Mouse (Mus musculus) hindbrain, embryonic 14.5 days (tissue): ENCODE results near the gene Adad2. TPM values are rescaled to one million over a fixed set of nuclear protein-coding genes. Genes with fewer than 3 reads are reported as not detected.

Experiments
- ATAC-seq: fragments of 200-750 bp; cut with Nextera tagmentation; 2 replicates; pipeline ENCODE4 v1.8.0; 2017; ENCODE audit warnings: moderate number of reproducible peaks, mild to moderate bottlenecking, moderate TSS enrichment, moderate library complexity; ENCODE audit not compliant: low FRiP score
- DNase-seq: peaks from one replicate; pipeline ENCODE4 v3.0.0-alpha.2; 2015; ENCODE audit warnings: low spot score
- H3K27ac ChIP-seq: fragments of 300-500 bp; sonication (generic); 2 replicates; pipeline ENCODE4 v1.5.1; 2014; ENCODE audit warnings: mild to moderate bottlenecking, moderate library complexity
- H3K27me3 ChIP-seq: fragments of 300-500 bp; sonication (generic); 2 replicates; pipeline ENCODE4 v1.6.1; 2014; ENCODE audit warnings: mild to moderate bottlenecking, low read length, mixed read lengths; ENCODE audit not compliant: control insufficient read depth, insufficient read depth
- H3K36me3 ChIP-seq: fragments of 300-500 bp; sonication (generic); replicated peaks from 2 replicates; pipeline ENCODE4 v1.6.1; 2014; ENCODE audit not compliant: control insufficient read depth, insufficient read depth
- H3K4me1 ChIP-seq: fragments of 300-500 bp; sonication (generic); replicated peaks from 2 replicates; pipeline ENCODE4 v1.6.1; 2014; ENCODE audit warnings: antibody characterized with exemption, low read length, mixed read lengths; ENCODE audit not compliant: control insufficient read depth, insufficient read depth
- H3K4me2 ChIP-seq: fragments of 300-500 bp; sonication (generic); replicated peaks from 2 replicates; pipeline ENCODE4 v1.6.1; 2014; ENCODE audit warnings: mild to moderate bottlenecking, moderate library complexity
- H3K4me3 ChIP-seq: fragments of 300-500 bp; sonication (generic); replicated peaks from 2 replicates; pipeline ENCODE4 v1.5.1; 2014; ENCODE audit warnings: mild to moderate bottlenecking, low read length
- H3K9ac ChIP-seq: fragments of 300-500 bp; sonication (generic); 2 replicates; pipeline ENCODE4 v1.6.1; 2014
- H3K9me3 ChIP-seq: fragments of 300-500 bp; sonication (generic); 2 replicates; pipeline ENCODE4 v1.6.1; 2016; ENCODE audit warnings: low read length; ENCODE audit not compliant: control insufficient read depth
- WGBS: fragments of 180-500 bp; shearing (Covaris S2); extraction: QIAGEN DNeasy Blood & Tissue Kit; methylation state at CpG from one replicate; pipeline ENCODE4 v1.1.7; 2014; 5-methylcytosine and 5-hydroxymethylcytosine counted together
- polyA plus RNA-seq: library from polyadenylated mRNA; unstranded; fragments of >200 nt; fragmentation: Nextera tagmentation; extraction: Ambion mirVana; gene quantifications from 2 replicates; pipeline ENCODE4 v1.2.1, GENCODE M21; 2014

Gene Adad2
- polyA plus RNA-seq, 1 experiment from 2014 or later: not detected

DNA sequence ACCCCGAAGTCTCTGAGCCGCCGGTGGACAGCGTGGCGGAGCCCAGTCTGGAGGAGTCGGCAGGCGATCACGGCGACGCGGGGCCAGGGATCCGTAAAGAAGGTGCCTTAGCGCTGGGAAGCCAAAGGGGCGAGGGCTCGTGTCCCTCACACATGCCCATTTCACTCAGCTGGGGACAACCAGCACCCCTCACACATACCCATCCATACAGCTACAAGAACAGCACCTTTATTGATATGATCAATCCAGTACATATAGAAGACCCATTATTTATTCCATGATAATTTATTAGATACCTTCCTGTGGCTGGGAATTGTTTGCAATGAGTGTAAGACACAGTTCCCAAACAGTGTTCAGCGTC is 37.2 kb upstream of the Adad2 start:
- DNase-seq (peak; percentile 31), ATAC-seq (no peak; the same call in 1 of the 2 replicates)
- Histone ChIP-seq H3K9me3 (no peaks in the 10 kb centered on the region), H3K9ac (peak overlapping the region; percentile 71), H3K4me1 (peaks cover 14% of the 10 kb centered on the region), H3K4me2 (peak overlapping the region; percentile 69), H3K4me3 (peak overlapping the region; percentile 58), H3K27me3 (0 out of 2 replicates have a peak, but pooled peaks cover 6% of the 10 kb centered on the region), H3K36me3 (no peaks in the 10 kb centered on the region), H3K27ac (peak overlapping the region; percentile 72; the same call in 1 of the 2 replicates)
- WGBS: 2% methylated on average over 16 of the region's 16 CpGs

DNA sequence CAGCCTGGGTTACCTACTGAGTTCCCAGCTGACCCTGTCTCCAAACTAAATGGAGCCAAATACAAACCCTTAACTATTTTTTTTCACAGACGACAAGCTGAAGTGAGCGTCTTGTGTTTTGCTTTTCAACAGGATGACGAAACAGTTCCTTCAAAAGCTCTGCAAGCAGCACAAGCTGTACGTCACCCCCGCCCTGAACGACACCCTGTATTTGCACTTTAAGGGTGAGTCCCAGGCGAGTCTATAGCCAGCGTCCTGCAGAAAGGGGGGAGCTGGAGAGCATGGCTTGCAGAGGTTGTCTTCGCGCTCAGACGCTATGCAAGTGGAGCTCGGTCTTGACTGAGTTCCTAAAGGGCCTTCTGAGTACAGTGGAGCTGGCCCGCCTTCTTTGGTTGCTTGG is 33.5 kb upstream of the Adad2 start:
- Histone ChIP-seq H3K4me3 (no peak overlapping the region), H3K9me3 (no peaks in the 10 kb centered on the region), H3K27ac (no peak overlapping the region), H3K36me3 (no peaks in the 10 kb centered on the region), H3K4me2 (no peak overlapping the region), H3K4me1 (peaks cover under 1% of the 10 kb centered on the region; the same call in 1 of the 2 replicates), H3K27me3 (0 out of 2 replicates have a peak, but pooled peaks cover 6% of the 10 kb centered on the region), H3K9ac (no peak overlapping the region)
- WGBS: 39% methylated on average over 13 of the region's 13 CpGs
- no peak for ATAC-seq
- DNase-seq: no peak

DNA sequence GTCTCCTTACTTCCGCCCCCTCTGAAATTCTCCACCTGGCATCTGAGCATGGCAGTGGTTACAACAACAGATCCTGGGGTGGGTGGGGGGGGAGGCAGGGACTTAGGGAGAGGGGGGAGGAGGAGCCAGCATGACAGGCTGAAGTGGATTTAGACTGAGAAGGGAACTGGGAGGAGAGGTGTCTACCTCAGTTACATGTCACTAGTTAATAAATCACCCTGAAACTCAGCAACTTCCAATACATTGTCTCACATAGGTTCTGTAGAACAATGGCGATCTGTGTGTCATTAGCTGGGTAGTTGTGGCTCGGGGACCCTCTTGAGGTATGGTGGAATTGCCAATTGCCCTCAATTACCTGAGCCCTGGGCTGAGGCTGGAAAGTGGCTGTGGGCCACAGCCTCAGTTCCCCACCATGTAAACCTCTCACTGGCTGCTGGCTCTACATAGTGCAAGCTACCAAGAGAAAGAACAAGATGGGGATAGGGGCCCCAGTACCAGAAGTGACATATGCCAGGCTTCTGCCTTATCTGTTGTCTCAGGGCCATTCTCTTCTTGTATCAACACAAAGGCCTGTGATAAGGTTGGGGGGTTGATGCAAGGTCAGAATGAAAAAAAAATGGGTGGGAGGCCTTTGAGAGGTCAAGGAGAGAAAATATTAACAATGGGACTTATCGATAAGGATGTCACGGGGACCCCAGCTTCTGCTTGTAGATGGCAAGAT is 31.9 kb upstream of the Adad2 start:
- Histone ChIP-seq H3K9me3 (no peaks in the 10 kb centered on the region), H3K27me3 (0 out of 2 replicates have a peak, but pooled peaks cover 6% of the 10 kb centered on the region), H3K4me3 (no peak overlapping the region), H3K4me2 (no peak overlapping the region), H3K9ac (no peak overlapping the region), H3K4me1 (no peaks in the 10 kb centered on the region), H3K36me3 (no peaks in the 10 kb centered on the region), H3K27ac (no peak overlapping the region)
- 90% methylated on average over 5 of the region's 5 CpGs for WGBS
- DNase-seq (no peak), ATAC-seq (no peak)

- no peak for DNase-seq
- no peak for ATAC-seq
- Histone ChIP-seq H3K9me3 (no peaks in the 10 kb centered on the region), H3K4me2 (peak overlapping the region; percentile 49), H3K9ac (peak overlapping the region; percentile 31; the same call in 1 of the 2 replicates), H3K4me1 (no peaks in the 10 kb centered on the region), H3K4me3 (peak overlapping the region; percentile 22), H3K27me3 (no peaks in the 10 kb centered on the region), H3K27ac (no peak overlapping the region), H3K36me3 (no peaks in the 10 kb centered on the region)
- WGBS: 25% methylated on average over 15 of the region's 24 CpGs
Measured at GRCm38 (mm10) chr8:119585901-119586300, 26.6 kb upstream of the Adad2 start.

GRCm38 (mm10) chr8:119588321-119588720 is 24.2 kb upstream of the Adad2 start:
- no peak overlapping the region for H3K4me2 ChIP-seq
- no peak overlapping the region for H3K9ac ChIP-seq
- no peaks in the 10 kb centered on the region for H3K9me3 ChIP-seq
- H3K27ac ChIP-seq: no peak overlapping the region
- ATAC-seq (no peak), DNase-seq (no peak)
- H3K4me3 ChIP-seq: no peak overlapping the region
- H3K27me3 ChIP-seq: no peaks in the 10 kb centered on the region
- no peaks in the 10 kb centered on the region for H3K4me1 ChIP-seq
- no peaks in the 10 kb centered on the region for H3K36me3 ChIP-seq
- WGBS: 69% methylated on average over 4 of the region's 4 CpGs

GRCm38 (mm10) chr8:119588844-119589243 is 23.7 kb upstream of the Adad2 start:
- no peak for DNase-seq
- Histone ChIP-seq H3K9ac (no peak overlapping the region), H3K9me3 (no peaks in the 10 kb centered on the region), H3K27me3 (no peaks in the 10 kb centered on the region), H3K4me2 (no peak overlapping the region), H3K27ac (no peak overlapping the region), H3K36me3 (no peaks in the 10 kb centered on the region), H3K4me3 (no peak overlapping the region), H3K4me1 (no peaks in the 10 kb centered on the region)
- ATAC-seq: no peak
- 20% methylated on average over 10 of the region's 10 CpGs for WGBS

DNA sequence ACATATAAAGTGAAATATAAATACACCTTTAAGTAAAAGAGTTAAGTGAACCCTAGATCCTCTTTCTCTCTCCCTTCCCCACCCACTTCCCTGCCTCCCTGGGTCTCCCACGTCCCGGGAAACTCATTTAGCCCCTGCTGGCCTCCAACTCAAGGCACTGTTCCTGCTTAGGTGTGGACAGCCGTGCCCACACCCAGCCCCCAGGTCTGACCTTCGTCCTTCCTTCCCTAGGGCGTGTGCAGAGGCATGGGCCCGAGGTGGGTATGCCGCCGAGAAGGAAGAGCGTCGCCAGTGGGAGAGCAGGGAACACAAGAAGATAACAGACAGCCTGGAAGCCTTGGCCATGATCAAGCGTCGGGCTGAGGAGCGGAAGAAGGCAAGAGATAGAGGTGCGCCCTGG is 22.2 kb upstream of the Adad2 start:
- ATAC-seq: no peak
- Histone ChIP-seq H3K4me2 (no peak overlapping the region), H3K27me3 (no peaks in the 10 kb centered on the region), H3K9me3 (no peaks in the 10 kb centered on the region), H3K4me3 (no peak overlapping the region), H3K9ac (no peak overlapping the region), H3K36me3 (no peaks in the 10 kb centered on the region), H3K27ac (no peak overlapping the region), H3K4me1 (no peaks in the 10 kb centered on the region)
- WGBS: 89% methylated on average over 14 of the region's 14 CpGs
- no peak for DNase-seq

- no peak overlapping the region for H3K9ac ChIP-seq
- no peaks in the 10 kb centered on the region for H3K9me3 ChIP-seq
- peaks cover 5% of the 10 kb centered on the region; the same call in 1 of the 2 replicates for H3K36me3 ChIP-seq
- no peaks in the 10 kb centered on the region for H3K27me3 ChIP-seq
- H3K4me2 ChIP-seq: no peak overlapping the region
- H3K4me3 ChIP-seq: no peak overlapping the region
- H3K27ac ChIP-seq: no peak overlapping the region
- DNase-seq (no peak), ATAC-seq (no peak)
- 88% methylated on average over 7 of the region's 7 CpGs for WGBS
- H3K4me1 ChIP-seq: no peaks in the 10 kb centered on the region
Measured at GRCm38 (mm10) chr8:119591456-119591855, 21.1 kb upstream of the Adad2 start.

DNA sequence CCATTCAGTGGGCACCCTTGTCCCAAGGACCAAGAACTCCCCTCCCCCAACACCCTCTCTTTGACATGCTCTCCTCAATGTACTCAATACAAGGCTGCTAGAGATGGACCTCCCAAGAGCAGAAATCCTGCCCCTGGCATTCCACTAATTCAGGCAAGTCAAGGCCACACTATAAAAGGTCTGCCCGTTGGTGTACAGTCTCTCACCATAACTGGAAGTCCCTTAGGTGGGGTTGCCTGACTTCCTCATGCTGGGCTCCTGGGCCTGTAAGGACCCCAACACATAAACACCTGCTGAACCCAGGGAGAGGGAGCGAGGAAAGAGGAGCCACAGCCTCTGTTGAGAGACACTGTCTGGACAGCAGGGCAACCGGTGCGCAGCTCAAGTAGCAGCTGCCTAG is 8.8 kb upstream of the Adad2 start:
- no peak for ATAC-seq
- no peaks in the 10 kb centered on the region for H3K27me3 ChIP-seq
- DNase-seq: no peak
- H3K4me2 ChIP-seq: peak overlapping the region; percentile 70
- 94% methylated on average over 4 of the region's 4 CpGs for WGBS
- peak overlapping the region; percentile 81; the same call in 1 of the 2 replicates for H3K9ac ChIP-seq
- no peak overlapping the region for H3K27ac ChIP-seq
- no peaks in the 10 kb centered on the region for H3K9me3 ChIP-seq
- H3K36me3 ChIP-seq: peaks cover 37% of the 10 kb centered on the region
- peaks cover 7% of the 10 kb centered on the region for H3K4me1 ChIP-seq
- peak overlapping the region; percentile 82; the same call in 1 of the 2 replicates for H3K4me3 ChIP-seq
